Mouse (Mus musculus): Measurements from ENCODE around the gene Rbbp6. TPM values are rescaled to one million over a fixed set of nuclear protein-coding genes. Genes with fewer than 3 reads are reported as not detected.

The Rbbp6 gene
- polyA plus RNA-seq (2016; fragmentation: Nextera tagmentation; extraction: Ambion mirVana): 16.2 and 25.5 TPM in 2 replicates

DNA sequence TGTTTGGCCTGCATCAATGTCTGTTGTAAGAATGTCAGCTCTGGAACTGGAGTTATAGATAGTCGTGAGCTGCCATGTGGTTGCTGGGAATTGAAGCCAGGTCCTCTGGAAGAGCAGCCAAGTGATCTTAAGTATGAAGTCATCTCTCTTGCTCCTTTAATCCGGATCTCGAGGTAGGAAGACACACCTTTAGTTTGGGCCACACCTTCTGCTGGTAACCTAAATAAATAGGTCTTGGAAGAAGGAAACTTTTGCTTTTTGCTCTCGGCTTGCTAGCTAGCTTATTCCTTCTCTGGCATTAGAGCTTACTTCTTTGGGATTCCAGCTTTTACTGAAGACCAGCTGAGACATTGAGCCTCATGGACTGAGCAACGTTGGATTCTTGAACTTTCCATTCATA, at the start of gene Rbbp6:
TSS of gene Rbbp6 (plus strand) at position 301 of the 400 bp plus-strand sequence.
- DNase-seq (ENCODE audit: low spot score): no peak
- H3K4me3 ChIP-seq: no peak within 1 kb of the TSS
- H3K36me3 ChIP-seq: no peaks in the 10 kb centered on the region
- WGBS: 78% methylated on average over 5 of the region's 5 CpGs
- no peaks in the 10 kb centered on the region for H3K27me3 ChIP-seq (ENCODE audit: insufficient read depth, poor library complexity, severe bottlenecking)
- no peaks in the 10 kb centered on the region for H3K4me1 ChIP-seq
- H3K27ac ChIP-seq: no peak within 1 kb of the TSS
- H3K9me3 ChIP-seq: no peaks in the 10 kb centered on the region

- Histone ChIP-seq H3K9me3 (no peaks in the 10 kb centered on the region), H3K27me3 (ENCODE audit: insufficient read depth, poor library complexity, severe bottlenecking) (no peaks in the 10 kb centered on the region), H3K27ac (no peak overlapping the region), H3K4me1 (no peaks in the 10 kb centered on the region), H3K36me3 (no peaks in the 10 kb centered on the region), H3K4me3 (no peak overlapping the region)
- 44% methylated on average over 13 of the region's 13 CpGs for WGBS
- no peak for DNase-seq (ENCODE audit: low spot score)
Measured at GRCm38 (mm10) chr7:122919728-122920582, 45.5 kb upstream of the Rbbp6 start.

GRCm38 (mm10) chr7:122921537-122921936, 43.9 kb upstream of the Rbbp6 start:
- DNase-seq (ENCODE audit: low spot score): no peak
- no peak overlapping the region for H3K27ac ChIP-seq
- no peaks in the 10 kb centered on the region; the same call in 1 of the 2 replicates for H3K4me1 ChIP-seq
- H3K27me3 ChIP-seq (ENCODE audit: insufficient read depth, poor library complexity, severe bottlenecking): no peaks in the 10 kb centered on the region
- H3K4me3 ChIP-seq: no peak overlapping the region
- no peaks in the 10 kb centered on the region for H3K9me3 ChIP-seq
- H3K36me3 ChIP-seq: no peaks in the 10 kb centered on the region
- 81% methylated on average over 9 of the region's 9 CpGs for WGBS

DNA sequence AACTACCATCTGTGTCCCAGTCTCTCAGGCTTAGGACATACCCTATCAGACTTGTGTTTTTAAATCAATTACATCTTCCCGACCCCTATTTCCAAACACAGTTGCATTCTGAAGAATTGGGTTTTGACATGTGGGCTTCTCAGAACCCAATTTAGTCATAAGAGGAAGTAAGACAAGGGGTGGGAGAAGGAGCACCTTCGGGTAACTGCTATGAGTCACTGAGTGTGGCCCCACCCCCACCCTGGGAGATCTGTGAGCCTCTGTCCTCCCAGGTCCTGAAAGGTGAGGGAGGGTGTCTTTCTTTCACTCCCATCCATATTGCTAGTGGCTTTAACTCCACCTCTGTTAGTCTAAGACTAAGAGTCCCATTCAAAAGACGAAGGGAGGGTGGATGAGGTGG, 41.2 kb upstream of the Rbbp6 start:
- no peak overlapping the region for H3K4me3 ChIP-seq
- DNase-seq (ENCODE audit: low spot score): no peak
- no peak overlapping the region for H3K27ac ChIP-seq
- no peaks in the 10 kb centered on the region for H3K9me3 ChIP-seq
- 58% methylated on average over 3 of the region's 3 CpGs for WGBS
- H3K36me3 ChIP-seq: no peaks in the 10 kb centered on the region
- no peaks in the 10 kb centered on the region for H3K27me3 ChIP-seq (ENCODE audit: insufficient read depth, poor library complexity, severe bottlenecking)
- no peaks in the 10 kb centered on the region; the same call in 1 of the 2 replicates for H3K4me1 ChIP-seq

DNA sequence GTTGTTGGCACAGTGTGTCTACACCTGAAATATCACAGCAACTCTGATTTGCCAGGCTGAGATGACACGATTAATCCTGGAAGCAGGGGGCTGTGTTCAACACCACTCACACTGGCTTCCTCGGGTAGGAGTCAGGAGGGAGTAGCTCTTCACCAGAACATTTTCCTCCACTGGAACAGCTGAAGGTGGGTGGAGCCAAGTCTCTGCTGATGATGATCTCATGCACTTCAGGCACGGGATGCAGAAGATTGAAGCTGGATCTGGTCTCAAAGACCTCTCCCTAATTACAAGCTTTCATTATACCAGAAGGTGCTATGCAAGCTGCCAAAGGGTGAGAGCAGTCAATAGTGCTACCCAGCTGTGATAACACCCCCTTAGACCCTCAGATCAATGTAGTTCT, 35.0 kb upstream of the Rbbp6 start:
- H3K4me3 ChIP-seq: no peak overlapping the region
- 12% methylated on average over 3 of the region's 3 CpGs for WGBS
- no peaks in the 10 kb centered on the region for H3K27me3 ChIP-seq (ENCODE audit: insufficient read depth, poor library complexity, severe bottlenecking)
- DNase-seq (ENCODE audit: low spot score): no peak
- no peak overlapping the region for H3K27ac ChIP-seq
- H3K9me3 ChIP-seq: no peaks in the 10 kb centered on the region
- no peaks in the 10 kb centered on the region for H3K36me3 ChIP-seq
- H3K4me1 ChIP-seq: peaks cover 13% of the 10 kb centered on the region

DNA sequence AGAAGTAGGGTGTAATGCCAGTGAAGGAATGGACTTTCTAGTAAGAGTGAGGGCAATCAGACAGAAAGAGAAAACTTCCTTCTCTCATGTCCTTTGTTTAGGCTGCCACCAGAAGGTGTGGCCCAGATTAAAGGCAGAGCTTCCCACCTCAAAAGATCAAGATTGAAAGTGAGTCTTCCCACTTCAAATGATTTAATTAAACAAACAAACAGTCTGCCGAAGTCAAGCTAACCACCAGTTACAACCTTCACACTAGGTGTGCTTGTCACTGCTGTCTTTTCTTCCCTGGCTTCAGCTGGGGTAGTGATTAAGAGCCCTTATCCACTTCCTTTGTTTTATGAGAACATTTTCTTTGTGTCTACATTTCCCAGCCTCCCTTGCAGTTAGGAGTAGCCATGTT, 33.3 kb upstream of the Rbbp6 start:
- WGBS: 15% methylated on average over 1 of the region's 1 CpGs
- Histone ChIP-seq H3K36me3 (no peaks in the 10 kb centered on the region), H3K27ac (no peak overlapping the region)

DNA sequence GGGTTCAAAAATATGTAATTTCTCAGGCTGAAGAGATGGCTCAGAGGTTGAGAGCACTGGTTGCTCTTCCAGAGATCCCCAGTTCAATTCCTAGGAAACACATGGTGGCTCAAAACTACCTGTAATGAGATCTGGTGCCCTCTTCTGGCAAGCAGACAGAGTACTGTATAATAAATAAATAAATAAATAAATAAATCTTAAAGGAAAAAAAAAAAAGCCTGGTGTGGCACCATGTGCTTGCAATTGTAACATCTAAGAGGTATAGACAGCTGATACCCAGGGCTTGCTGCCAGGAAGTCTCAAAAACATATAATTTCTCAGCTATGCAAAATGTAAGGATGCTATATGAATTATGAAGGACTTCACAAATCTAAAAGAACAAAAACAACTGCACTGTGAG, 28.9 kb upstream of the Rbbp6 start:
- Histone ChIP-seq H3K4me1 (0 out of 2 replicates have a peak, but pooled peaks cover 3% of the 10 kb centered on the region), H3K4me3 (no peak overlapping the region), H3K27ac (no peak overlapping the region), H3K27me3 (ENCODE audit: insufficient read depth, poor library complexity, severe bottlenecking) (no peaks in the 10 kb centered on the region), H3K36me3 (no peaks in the 10 kb centered on the region), H3K9me3 (no peaks in the 10 kb centered on the region)
- no peak for DNase-seq (ENCODE audit: low spot score)

More for the DNA sequence above, 33.3 kb upstream of the Rbbp6 start:
- Histone ChIP-seq H3K27me3 (ENCODE audit: insufficient read depth, poor library complexity, severe bottlenecking) (no peaks in the 10 kb centered on the region), H3K9me3 (no peaks in the 10 kb centered on the region), H3K4me3 (no peak overlapping the region), H3K4me1 (peaks cover 13% of the 10 kb centered on the region)
- no peak for DNase-seq (ENCODE audit: low spot score)

DNA sequence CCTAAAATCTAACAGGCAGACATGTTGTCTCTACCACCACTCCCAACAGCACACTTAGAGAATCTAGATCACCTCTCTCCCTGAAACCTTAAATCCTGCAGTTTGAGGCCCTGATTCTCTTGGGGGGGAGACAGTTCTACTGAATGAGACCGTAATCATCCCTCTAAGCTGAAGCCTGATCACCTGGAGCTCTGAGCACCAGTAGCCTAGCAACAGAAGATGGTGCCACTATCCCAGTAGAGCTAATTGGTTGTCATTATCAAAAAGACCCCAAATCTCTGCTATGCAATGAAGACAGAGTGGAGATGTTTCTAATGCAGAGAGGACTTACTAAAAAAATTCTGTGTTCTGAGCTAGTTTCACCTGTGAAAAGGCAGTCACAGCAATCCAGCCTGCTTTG, 27.3 kb upstream of the Rbbp6 start:
- H3K36me3 ChIP-seq: no peaks in the 10 kb centered on the region
- WGBS: 69% methylated on average over 1 of the region's 1 CpGs
- H3K4me3 ChIP-seq: no peak overlapping the region
- H3K4me1 ChIP-seq: no peaks in the 10 kb centered on the region
- H3K27ac ChIP-seq: no peak overlapping the region
- H3K9me3 ChIP-seq: no peaks in the 10 kb centered on the region
- no peaks in the 10 kb centered on the region for H3K27me3 ChIP-seq (ENCODE audit: insufficient read depth, poor library complexity, severe bottlenecking)
- no peak for DNase-seq (ENCODE audit: low spot score)

- no peaks in the 10 kb centered on the region for H3K9me3 ChIP-seq
- no peaks in the 10 kb centered on the region for H3K36me3 ChIP-seq
- H3K4me1 ChIP-seq: no peaks in the 10 kb centered on the region
- 80% methylated on average over 3 of the region's 3 CpGs for WGBS
- H3K27ac ChIP-seq: no peak overlapping the region
- no peak overlapping the region for H3K4me3 ChIP-seq
- no peak for DNase-seq (ENCODE audit: low spot score)
- no peaks in the 10 kb centered on the region for H3K27me3 ChIP-seq (ENCODE audit: insufficient read depth, poor library complexity, severe bottlenecking)
Measured at GRCm38 (mm10) chr7:122939181-122939580, 26.3 kb upstream of the Rbbp6 start.

DNA sequence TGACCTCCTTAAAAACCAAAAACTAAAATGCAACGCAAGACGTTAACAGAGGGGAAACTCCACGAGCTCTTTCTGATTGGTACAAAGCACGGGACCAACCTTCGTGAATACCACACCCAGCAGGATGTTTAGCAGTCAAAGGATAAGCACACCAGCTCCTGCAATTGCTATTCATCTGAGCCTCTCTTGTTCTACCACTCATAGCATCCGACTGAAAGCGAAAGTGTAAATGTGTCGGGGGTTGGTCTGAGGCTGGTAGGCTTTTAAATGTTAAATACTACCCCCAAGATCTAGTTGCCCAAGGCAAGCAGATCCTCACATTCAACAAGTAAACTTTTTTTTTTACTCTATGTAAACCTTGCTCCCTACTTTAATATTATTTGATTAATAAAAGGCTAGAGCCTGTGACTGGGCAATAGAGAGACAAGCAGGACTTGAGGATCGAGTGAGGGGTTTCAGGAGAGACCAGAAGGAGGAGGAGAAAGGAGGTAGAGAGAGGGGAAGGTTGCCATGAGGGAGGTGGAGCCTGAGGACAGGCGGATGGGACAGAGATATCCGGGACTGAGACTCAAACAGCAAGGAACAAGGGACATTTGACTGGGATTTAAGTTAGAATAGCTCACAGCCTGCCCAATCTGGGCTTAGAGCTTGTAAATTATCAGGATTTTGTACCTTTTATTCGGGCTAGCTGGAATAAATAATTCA, 25.0 kb upstream of the Rbbp6 start:
- no peak for DNase-seq (ENCODE audit: low spot score)
- Histone ChIP-seq H3K9me3 (no peaks in the 10 kb centered on the region), H3K36me3 (no peaks in the 10 kb centered on the region), H3K27me3 (ENCODE audit: insufficient read depth, poor library complexity, severe bottlenecking) (no peaks in the 10 kb centered on the region), H3K4me1 (no peaks in the 10 kb centered on the region), H3K27ac (no peak overlapping the region; the same call in 1 of the 2 replicates), H3K4me3 (peak overlapping the region; percentile 42)
- WGBS: 8% methylated on average over 12 of the region's 12 CpGs

DNA sequence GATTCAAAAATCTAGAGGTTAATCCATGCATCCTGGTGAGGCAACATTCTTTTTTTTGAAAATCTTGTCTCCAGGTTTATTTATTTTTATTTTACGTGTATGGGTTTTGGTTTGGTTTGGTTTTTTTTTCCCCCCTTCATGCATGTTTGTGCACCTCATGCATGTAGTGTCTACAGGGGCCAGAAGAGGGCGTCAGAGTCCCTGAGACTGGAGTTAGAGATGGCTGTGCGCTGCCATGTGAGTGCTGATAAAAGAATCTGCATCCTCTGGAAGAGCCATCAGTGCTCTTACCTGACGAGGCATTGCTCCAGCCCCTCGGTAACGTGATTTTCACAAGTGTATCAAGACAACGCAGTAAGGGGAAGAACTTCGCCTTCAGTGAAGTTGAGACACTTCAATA, 23.4 kb upstream of the Rbbp6 start:
- H3K4me1 ChIP-seq: no peaks in the 10 kb centered on the region
- WGBS: 90% methylated on average over 8 of the region's 8 CpGs
- no peaks in the 10 kb centered on the region for H3K27me3 ChIP-seq (ENCODE audit: insufficient read depth, poor library complexity, severe bottlenecking)
- DNase-seq (ENCODE audit: low spot score): no peak
- H3K4me3 ChIP-seq: no peak overlapping the region
- no peak overlapping the region for H3K27ac ChIP-seq
- no peaks in the 10 kb centered on the region for H3K9me3 ChIP-seq
- no peaks in the 10 kb centered on the region for H3K36me3 ChIP-seq

GRCm38 (mm10) chr7:122945149-122945548, 20.3 kb upstream of the Rbbp6 start:
- 3% methylated on average over 1 of the region's 1 CpGs for WGBS
- no peak for DNase-seq (ENCODE audit: low spot score)
- Histone ChIP-seq H3K27me3 (ENCODE audit: insufficient read depth, poor library complexity, severe bottlenecking) (no peaks in the 10 kb centered on the region), H3K4me3 (no peak overlapping the region), H3K36me3 (no peaks in the 10 kb centered on the region), H3K4me1 (no peaks in the 10 kb centered on the region), H3K27ac (no peak overlapping the region), H3K9me3 (no peaks in the 10 kb centered on the region)

GRCm38 (mm10) chr7:122949268-122949667, 16.2 kb upstream of the Rbbp6 start:
- Histone ChIP-seq H3K27ac (no peak overlapping the region), H3K27me3 (ENCODE audit: insufficient read depth, poor library complexity, severe bottlenecking) (no peaks in the 10 kb centered on the region), H3K9me3 (no peaks in the 10 kb centered on the region), H3K36me3 (no peaks in the 10 kb centered on the region), H3K4me1 (no peaks in the 10 kb centered on the region), H3K4me3 (no peak overlapping the region)
- WGBS: 74% methylated on average over 3 of the region's 3 CpGs
- no peak for DNase-seq (ENCODE audit: low spot score)
